Mouse (Mus musculus): Measurements from ENCODE around the gene Prss57.

DNA sequence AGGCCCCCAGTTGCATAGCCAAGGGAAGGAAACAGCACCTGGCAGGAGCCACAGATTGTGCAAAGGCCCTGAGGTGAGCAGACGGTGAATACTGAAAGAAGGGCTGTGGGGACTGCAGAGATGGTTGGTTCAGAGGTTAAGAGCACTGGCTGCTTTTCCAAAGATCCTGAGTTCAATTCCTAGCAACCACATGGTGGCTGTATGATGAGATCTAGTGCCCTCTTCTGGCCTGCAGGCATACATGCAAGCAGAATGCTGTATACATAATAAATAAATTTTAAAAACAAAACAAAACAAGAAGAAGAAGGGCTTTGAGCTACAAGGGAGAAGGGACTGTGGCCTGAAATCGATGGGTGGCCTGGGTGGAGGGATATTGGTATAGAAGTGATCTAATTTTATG is 26.4 kb upstream of the Prss57 start:
- no peak for TF ChIP-seq POLR2A (IDR thresholded peaks at IDR 0.05; ENCODE audit: control insufficient read depth, extremely low read depth, insufficient read depth, low read length, poor library complexity)
- TF ChIP-seq CTCF (IDR thresholded peaks at IDR 0.05; ENCODE audit: borderline replicate concordance, control insufficient read depth, extremely low read depth, insufficient read depth, low read length, poor library complexity), result no peak

All from thymus, adult 2 months (tissue).